Mouse (Mus musculus) testis, postnatal 14 days (tissue): Measurements from ENCODE around the gene Dock8.

ENCODE experiments used
- DNase-seq: peaks from one replicate; pipeline ENCODE4 v3.0.0; 2021; ENCODE audit warnings: low spot score

The Dock8 gene

DNA sequence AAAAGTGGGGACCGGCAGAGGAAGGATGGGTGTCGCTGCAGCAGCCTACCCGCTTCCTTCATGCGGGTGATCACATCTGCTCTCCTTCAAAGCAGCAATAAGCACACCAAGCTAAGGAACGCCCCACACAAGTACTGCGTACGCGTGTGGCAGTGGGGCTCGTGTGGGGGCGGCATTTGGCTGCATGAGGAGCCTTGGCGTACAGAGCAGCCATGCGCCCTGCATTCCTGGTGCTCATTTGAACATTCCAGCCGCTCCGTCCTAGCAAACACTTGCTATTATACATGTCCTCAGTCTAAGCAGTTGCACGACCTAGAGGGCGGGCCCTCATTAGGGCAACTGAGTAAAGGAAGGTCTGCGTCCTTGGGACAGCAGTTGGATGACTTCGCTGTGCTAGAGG is 188.3 kb downstream of the Dock8 start:
- no peak for DNase-seq

DNA sequence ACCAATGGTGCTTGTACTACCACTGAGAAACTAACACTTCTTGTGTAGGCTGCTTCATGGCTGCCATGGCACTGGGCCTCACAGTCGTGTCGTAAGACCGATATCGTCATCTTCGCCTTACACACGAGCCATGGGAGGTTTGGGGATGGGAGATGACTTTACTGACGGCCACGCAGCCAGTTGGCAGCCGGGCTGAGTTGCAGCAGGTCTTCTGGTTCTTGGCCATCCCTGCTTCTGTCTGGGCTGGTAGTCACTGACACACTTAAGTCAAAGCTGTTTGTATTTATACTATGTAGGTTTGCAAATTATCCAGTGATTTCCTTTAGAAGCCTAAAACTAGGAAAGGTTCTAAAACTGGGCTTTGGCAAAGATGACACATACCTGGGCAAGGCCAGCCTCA is 194.4 kb downstream of the Dock8 start:
- no peak for DNase-seq

DNA sequence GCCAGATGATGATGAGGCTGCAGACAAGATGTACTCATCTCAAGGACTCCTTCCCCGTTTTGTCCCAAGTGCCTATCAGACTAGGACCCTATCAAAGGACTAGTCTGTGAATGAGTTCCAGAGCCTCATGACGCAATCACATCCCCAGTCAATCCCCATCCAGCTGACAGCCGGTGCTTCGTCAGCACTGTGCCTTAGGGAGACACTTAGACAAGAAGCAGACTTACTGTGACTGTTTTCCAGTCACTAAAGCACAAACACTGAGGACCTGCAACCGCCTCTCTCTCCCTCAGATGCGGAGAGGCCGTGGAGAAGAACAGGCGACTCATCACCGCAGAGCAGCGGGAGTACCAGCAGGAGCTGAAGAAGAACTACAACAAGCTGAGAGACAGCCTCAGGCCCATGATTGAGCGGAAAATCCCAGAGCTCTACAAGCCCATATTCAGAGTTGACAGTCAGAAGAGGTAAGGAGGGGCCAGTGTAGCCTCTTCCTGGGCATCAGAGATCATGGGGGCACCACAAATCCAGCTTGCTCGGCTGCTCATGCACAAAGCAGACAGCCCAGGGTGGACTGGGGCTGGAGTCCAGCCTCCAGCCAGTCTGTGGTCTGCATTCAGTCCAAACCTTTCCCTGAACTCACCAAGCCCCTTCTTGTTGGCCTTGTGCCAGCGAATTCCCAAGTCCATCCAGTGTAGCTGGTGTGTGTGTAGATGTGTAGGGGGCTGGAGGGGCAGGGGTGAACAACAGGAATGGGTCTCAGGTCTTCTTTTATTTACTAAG is 200.9 kb downstream of the Dock8 start:
- DNase-seq: no peak

- DNase-seq: no peak
Observed at GRCm38 (mm10) chr19:25203077-25203476, 203.7 kb downstream of the Dock8 start.

- no peak for DNase-seq
Observed at GRCm38 (mm10) chr19:25206969-25207368, 207.6 kb downstream of the Dock8 start.

DNA sequence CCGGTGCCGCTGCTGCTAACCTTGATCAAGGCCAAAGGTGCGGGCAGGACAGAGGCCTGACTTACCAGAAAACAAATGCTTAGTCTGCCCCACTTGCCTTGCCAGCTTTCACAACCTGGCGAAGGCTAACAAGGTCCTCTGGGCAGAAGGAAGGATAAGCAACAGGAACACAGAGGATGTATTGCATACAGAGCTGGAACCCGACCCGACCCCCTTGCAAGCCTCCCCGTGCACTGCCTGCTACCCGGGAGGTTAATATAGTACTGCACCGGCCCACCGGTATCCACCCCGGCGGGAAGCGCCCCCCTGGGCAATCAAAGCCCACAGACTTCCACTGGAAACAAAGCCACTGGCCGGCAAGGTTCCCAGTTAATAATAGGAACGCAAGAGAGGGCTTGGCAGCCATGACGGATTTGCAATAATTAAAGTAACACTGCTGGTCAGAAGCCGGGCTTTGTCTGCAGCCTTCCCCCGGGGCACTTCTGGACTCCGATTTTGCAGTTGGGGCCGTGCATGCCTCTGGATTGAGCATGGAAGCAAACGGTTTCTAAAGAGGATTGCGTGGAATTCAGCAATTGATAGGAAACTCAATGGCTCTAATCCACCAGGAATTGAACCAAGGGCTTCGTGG is 208.5 kb downstream of the Dock8 start:
- DNase-seq: no peak

DNA sequence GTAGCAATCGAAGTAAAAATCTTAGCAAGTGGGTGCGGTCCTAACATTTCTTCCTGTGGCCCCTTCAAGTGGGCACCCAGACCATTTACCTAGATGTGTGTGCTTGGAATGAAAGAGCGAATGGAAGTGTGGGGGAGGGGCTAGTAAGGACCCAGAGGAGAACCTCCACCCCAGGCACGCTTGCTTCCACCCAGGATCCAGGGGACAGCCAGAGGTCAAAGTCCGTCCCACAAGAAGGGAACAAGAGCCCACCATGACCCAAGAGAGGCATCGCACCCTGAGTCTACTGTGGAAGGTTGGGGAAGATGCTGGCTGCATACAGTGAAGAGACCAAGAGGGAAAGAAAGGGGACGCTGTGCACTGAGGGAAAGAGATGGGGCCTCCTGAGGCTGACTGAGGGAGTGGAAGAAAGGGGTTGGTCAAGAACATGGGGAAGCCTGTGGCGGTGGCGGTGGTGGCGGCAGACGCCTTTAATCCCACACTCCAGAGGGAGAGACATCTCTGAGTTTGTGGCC is 209.3 kb downstream of the Dock8 start:
- no peak for DNase-seq

GRCm38 (mm10) chr19:25220611-25221010 is 221.3 kb downstream of the Dock8 start:
- no peak for DNase-seq

- peak; percentile 74 for DNase-seq
Observed at GRCm38 (mm10) chr19:25221964-25222640, 222.8 kb downstream of the Dock8 start.

GRCm38 (mm10) chr19:25230058-25230974 is 231.0 kb downstream of the Dock8 start:
- no peak for DNase-seq

- DNase-seq: no peak
Observed at GRCm38 (mm10) chr19:25230975-25231334, 231.6 kb downstream of the Dock8 start.

DNA sequence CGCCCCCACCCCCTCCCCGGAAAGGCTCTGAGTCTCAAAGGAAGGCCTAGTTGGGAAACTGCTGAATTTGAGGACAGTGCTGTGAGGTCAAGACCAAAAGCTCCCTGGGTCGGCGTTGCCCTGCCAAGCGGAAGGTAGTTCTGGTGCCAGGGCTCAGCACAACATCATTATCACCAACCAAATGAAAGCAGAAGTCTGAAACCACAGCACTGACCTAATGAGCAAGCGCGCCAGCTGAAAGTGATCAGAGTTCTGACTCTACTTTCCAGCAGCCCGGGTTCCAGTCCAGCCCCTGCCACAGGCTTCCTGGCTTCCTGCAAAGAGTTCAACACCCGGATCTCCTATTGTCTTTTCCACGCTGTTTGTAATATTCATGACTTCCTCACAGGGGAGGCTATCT is 232.7 kb downstream of the Dock8 start:
- DNase-seq: no peak

DNA sequence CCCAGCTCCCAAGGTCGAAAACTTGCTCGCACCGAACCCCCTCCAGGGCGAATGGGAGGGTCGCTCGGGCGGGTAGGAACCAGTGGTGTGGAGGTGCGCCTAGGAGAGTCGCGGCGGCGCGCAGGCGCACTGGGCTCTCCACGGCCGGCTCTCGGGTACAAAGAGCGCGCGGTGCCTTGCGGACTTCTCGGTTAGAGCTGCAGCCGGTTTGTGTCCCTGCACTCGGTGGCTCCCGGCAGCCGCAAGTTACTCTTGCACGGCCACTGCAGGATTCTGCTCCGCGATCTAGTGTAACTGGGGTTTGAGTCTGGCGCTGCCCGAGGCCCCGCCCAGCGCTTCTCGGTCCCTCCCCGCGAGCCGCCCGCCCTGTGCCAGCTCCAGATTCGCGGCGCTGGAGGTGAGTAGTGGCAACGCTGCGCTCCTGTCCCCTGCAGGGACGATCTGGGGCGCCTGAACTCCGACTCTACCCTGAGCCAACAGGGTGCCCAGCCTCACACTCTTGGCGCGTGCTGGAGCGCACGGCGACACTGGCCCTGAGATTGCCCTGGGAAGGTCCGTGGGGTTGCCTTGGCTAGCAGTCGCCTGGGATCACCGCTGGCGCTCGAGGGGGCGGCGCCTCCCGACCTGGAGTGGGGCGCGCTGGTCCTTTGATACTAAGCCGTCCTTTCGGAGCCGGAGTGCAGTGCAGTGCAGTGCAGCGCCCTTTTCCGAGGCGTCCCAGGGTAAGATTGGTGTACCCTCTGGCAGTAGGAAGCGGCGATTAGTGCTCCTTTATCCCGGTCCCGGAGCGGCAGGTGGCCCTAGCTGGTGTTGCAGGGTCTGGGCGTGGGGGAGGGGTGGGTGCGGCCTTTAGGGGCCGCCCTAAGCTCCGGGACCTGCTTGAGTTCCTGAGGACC is 237.5 kb downstream of the Dock8 start, which contains the start of gene Kank1:
Kank1 (plus strand) TSS at position 380 of the 896 bp plus-strand sequence.
- DNase-seq: peak; percentile 68

DNA sequence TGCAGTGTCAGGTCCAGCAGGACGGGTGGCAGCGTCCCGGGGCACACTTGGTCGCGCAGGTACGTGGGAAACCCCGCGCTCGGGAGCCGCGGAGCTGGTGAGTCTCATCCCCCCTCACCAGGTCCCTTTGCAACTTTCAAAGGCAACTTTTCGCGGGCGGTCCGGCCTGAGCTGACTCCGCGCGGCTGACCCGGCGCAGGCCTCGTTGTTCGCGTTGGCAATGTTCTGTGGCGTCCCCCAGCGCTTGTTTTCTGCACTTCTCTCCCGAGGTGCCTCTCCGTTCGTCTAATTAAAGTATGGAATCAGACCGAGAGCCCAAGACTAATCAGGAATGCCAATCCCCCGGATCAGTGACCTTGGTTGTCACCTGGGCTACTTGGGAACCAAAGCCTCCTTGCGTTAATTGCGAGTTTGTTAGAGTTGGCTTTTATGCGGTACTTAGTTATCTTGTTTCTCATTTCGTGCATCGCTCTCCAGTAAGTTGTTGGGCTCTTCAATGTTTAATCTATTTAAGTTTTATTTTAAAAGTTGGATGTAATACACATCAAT is 238.2 kb downstream of the Dock8 start:
- DNase-seq: peak; percentile 60

GRCm38 (mm10) chr19:25238121-25238520 is 238.8 kb downstream of the Dock8 start:
- no peak for DNase-seq

DNA sequence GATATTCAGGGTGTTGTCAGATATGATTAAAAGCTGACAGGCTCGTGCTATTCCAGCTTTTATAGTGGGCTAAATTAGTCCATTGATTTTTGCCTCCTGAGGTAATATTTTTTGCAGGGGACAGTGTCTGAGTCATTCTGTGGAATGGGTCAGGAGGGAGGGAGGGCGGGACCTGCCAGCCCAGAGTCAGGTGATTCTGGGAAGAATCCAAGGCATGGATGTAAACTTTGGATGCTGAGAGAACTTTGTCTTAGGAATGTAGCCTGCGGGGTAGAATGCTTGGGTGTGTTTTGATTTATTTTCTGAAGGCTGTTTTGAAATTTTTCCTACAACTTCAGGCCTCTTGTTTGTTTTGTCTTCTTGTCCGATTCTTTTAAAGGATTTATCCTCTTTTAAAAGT is 244.2 kb downstream of the Dock8 start:
- DNase-seq: no peak

GRCm38 (mm10) chr19:25246062-25246461 is 246.7 kb downstream of the Dock8 start:
- no peak for DNase-seq

DNA sequence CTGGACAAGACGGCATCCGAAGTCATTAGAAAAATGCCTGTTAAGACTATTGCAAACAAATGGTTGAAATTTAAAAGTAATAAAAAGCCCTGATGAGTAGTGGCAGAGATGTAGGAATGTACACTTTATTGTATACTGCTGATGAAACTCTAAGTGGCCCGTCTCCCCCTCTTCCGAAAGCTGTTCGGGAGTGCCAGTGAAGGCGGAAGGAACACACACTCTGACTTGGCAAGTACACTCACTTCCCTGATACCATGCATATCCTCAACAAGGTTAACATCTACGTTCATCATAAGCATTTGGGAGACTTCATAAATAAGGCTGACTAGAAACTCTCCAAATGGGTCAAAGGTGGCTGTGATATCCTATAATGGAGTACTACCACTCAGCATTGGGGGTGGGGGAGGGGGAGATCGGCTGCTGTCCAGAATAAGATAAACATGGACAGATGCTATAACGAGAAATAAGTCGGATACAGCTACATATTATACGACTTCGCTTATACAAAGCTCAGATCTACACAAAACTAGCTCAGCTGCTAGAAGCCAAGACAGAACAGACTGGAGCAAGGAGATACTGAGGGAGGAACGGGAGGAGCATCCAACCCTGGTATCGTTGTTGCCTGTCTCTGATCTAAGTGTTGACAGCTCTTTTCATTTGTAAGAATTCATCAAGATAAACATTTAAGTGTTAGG is 248.7 kb downstream of the Dock8 start:
- DNase-seq: no peak

DNA sequence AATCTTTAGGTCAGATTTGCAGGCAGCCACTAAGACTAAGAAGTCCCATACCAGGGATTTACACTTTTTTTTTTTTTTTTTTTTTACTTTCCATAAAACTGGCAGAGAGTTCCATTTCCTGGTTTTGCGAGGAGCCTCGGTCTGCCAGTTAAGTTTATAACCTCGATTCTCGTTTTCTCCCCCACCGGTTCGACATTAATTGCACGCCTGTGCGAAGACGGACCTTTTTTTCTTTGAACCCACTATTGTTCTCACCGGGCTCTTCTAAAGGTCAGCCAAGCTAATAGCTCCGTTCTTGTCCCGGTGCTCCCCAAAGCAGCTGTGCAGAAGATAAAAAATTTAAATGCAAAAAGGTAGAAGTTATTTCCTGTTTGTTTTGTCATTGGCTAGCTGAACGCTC is 249.9 kb downstream of the Dock8 start:
- no peak for DNase-seq

DNA sequence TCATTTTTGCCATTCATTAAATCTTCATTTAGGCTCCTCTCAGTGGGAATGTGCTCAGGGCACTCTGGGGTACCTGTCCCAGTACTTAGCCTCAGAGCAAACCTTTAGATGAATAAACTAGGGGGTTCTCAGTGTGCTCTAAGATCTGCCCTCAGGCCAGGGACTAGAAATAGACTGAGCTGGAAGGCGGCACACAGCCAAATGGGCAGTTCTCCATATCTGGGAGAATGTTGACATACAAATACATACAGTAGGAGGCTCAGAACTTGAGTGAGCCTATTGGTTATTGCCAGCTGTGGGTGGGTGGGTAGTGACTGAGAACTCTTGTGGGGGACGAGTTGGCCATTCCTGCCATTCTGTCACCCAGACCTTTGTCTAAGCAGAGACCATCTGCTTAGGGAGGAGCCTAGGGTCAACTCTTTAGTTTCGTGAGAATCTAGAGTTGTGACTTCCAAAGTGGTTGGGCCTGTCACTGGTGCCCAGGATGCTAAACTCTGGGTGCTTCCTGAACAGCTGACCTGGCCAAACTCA is 252.3 kb downstream of the Dock8 start:
- no peak for DNase-seq
